13 mouse cellular contexts compared by ENCODE assay signal in the genomic region with DNA sequence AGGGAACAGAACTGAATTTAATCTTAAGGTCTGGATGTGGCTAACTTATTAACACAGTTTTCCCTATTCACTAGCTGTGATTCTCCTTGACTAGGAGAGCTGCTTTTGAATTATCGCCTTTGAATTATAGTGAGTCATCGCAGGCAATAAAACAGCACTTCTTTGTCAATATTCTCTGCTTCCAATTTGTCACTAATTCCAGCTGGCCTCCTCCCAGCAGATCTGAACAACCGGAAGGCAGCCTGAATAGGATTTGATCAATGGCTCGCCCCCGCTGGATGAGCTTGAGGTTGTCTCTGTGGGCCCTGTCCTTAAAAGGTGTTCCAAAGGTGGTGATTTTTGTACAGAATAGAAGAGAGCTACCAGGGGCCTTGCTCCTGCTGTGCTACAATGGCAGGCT. TPM values are rescaled to one million over a fixed set of nuclear protein-coding genes. Genes with fewer than 3 reads are reported as not detected.
A peak's percentile ranks its signal among the peaks of the same experiment; 100 is the strongest.
DNase-seq lines count a peak whose midpoint lies in the region; ATAC-seq and TF ChIP-seq lines count a peak whose summit lies in the region.
"Had no signal": no experiment of that assay in that cellular context is flagged by ENCODE, and none has a peak within 500 bp of the region (broad histone marks: within the 10 kb centered on the region; RNA-seq: fewer than 3 reads in every experiment).

No protein-coding gene starts in this region.

- H3K4me2 ChIP-seq in forebrain, embryonic 14.5 days (ENCODE audit: low read length), result no peak overlapping the region
- H3K4me2 ChIP-seq: heart, embryonic 12.5 days had no signal

- H3K4me3 ChIP-seq in E14TG2a.4 (replicated peaks; ENCODE audit: low read length), result peak overlapping the region; percentile 24; the same call in 1 of the 2 replicates
- no peak overlapping the region for H3K4me3 ChIP-seq in forebrain, embryonic 14.5 days (ENCODE audit: low read depth, low read length)
- H3K4me3 ChIP-seq: erythroblast, embryonic 14.5 days; heart, embryonic 12.5 days had no signal

- WGBS in forebrain, embryonic 14.5 days, result 43% methylated on average over 5 of the region's 5 CpGs

- TF ChIP-seq CTCF in E14TG2a.4 (conservative IDR thresholded peaks at IDR 0.05; ENCODE audit: low read length), result no peak

- H3K9me3 ChIP-seq in E14TG2a.4 (ENCODE audit: low read length), result no peaks in the 10 kb centered on the region
- no peaks in the 10 kb centered on the region for H3K9me3 ChIP-seq in forebrain, embryonic 14.5 days (replicated peaks; ENCODE audit: control insufficient read depth, low read length)
- H3K9me3 ChIP-seq: heart, embryonic 12.5 days had no signal

- H3K36me3 ChIP-seq in E14TG2a.4 (ENCODE audit: insufficient read depth, low read length), result no peaks in the 10 kb centered on the region
- no peaks in the 10 kb centered on the region for H3K36me3 ChIP-seq in forebrain, embryonic 14.5 days (ENCODE audit: control insufficient read depth, insufficient read depth, low read length)
- H3K36me3 ChIP-seq: heart, embryonic 12.5 days had no signal

- DNase-seq in adrenal gland, adult 2 months, result peak; percentile 11
- no peak for DNase-seq in adrenal gland, postnatal 36 days
- DNase-seq in forebrain, embryonic 14.5 days (ENCODE audit: low spot score), result peak; percentile 33
- DNase-seq in layer of hippocampus, postnatal 36 days, result peak; percentile 25 to 29
- no peak for DNase-seq in left cerebral cortex, adult 18-20 months (ENCODE audit: low spot score in 2 of 2)
- DNase-seq in frontal cortex, postnatal 10 days (ENCODE audit: low spot score in 2 of 2), result no peak
- no peak for DNase-seq in cerebellum, postnatal 36 days
- DNase-seq: lung, postnatal 14 days; spleen, adult 18-20 months had no signal

- H3K4me1 ChIP-seq in E14TG2a.4 (replicated peaks; ENCODE audit: low read depth, low read length), result peaks cover 18% of the 10 kb centered on the region
- no peaks in the 10 kb centered on the region for H3K4me1 ChIP-seq in forebrain, embryonic 14.5 days (ENCODE audit: control insufficient read depth, insufficient read depth, low read length)

- no peak for ATAC-seq in forebrain, embryonic 14.5 days
- ATAC-seq: intestine, embryonic 16.5 days had no signal

- H3K9ac ChIP-seq in forebrain, embryonic 14.5 days (ENCODE audit: low read length), result no peak overlapping the region
- H3K9ac ChIP-seq: heart, embryonic 12.5 days had no signal

- no peaks in the 10 kb centered on the region for H3K27me3 ChIP-seq in E14TG2a.4 (ENCODE audit: insufficient read depth, low read length)
- H3K27me3 ChIP-seq in forebrain, embryonic 14.5 days (replicated peaks; ENCODE audit: control insufficient read depth, insufficient read depth, low read length), result no peaks in the 10 kb centered on the region

- H3K27ac ChIP-seq in forebrain, embryonic 14.5 days (ENCODE audit: low read depth, low read length), result peak overlapping the region; percentile 17; the same call in 1 of the 2 replicates

RNA-seq across cellular contexts. Expression of gene Ercc6l, which starts 9.6 kb away (rescaled TPM):
- total RNA-seq in adrenal gland, adult 2 months (2021), result under 1 TPM; 0.28 to 0.63 TPM
- polyA plus RNA-seq in adrenal gland, adult 2 months (2012; rRNA removed), result not detected in 2 replicates
- total RNA-seq in adrenal gland, postnatal 36 days (2021), result under 1 TPM; 0.63 to 0.89 TPM
- 5.6 and 6.1 TPM in 2 replicates for polyA plus RNA-seq in forebrain, embryonic 14.5 days (2014; fragmentation: Nextera tagmentation; extraction: Ambion mirVana)
- total RNA-seq in layer of hippocampus, postnatal 36 days (2021), result under 1 TPM; 0.13 to 0.17 TPM
- total RNA-seq in left cerebral cortex, adult 18-20 months (2021), result under 1 TPM in 1 of 2 experiments, not detected in 1; 0.14 TPM

RNA-seq across cellular contexts. Expression of gene Rps4x, which starts 22.7 kb away (rescaled TPM):
- total RNA-seq in adrenal gland, adult 2 months (2021), result 1,000 to 10,000 TPM in 1 of 2 experiments, 100 to 1,000 TPM in 1; 708 to 1,084 TPM
- 48.9 and 54.2 TPM in 2 replicates for polyA plus RNA-seq in adrenal gland, adult 2 months (2012; rRNA removed)
- 1,000 to 10,000 TPM in 1 of 2 experiments, 100 to 1,000 TPM in 1; 902 to 1,048 TPM for total RNA-seq in adrenal gland, postnatal 36 days (2021)
- 509 and 682 TPM in 2 replicates for polyA plus RNA-seq in forebrain, embryonic 14.5 days (2014; fragmentation: Nextera tagmentation; extraction: Ambion mirVana)
- total RNA-seq in layer of hippocampus, postnatal 36 days (2021), result 100 to 1,000 TPM; 475 to 493 TPM
- 100 to 1,000 TPM; 447 to 516 TPM for total RNA-seq in left cerebral cortex, adult 18-20 months (2021)

RNA-seq across cellular contexts. Expression of gene Pin4, which starts 47.3 kb away (rescaled TPM):
- total RNA-seq in adrenal gland, adult 2 months (2021), result 10 to 100 TPM; 65.5 to 72.8 TPM
- polyA plus RNA-seq in adrenal gland, adult 2 months (2012; rRNA removed), result not detected in 2 replicates
- 10 to 100 TPM; 58.7 to 59.6 TPM for total RNA-seq in adrenal gland, postnatal 36 days (2021)
- 59.3 and 79.6 TPM in 2 replicates for polyA plus RNA-seq in forebrain, embryonic 14.5 days (2014; fragmentation: Nextera tagmentation; extraction: Ambion mirVana)
- 10 to 100 TPM; 33.5 to 35.8 TPM for total RNA-seq in layer of hippocampus, postnatal 36 days (2021)
- total RNA-seq in left cerebral cortex, adult 18-20 months (2021), result 10 to 100 TPM; 20.3 to 33.4 TPM

Comparison
In these comparisons a context has a peak if more than half of its experiments do, and no peak if none do; other contexts are left out.
1. DNase-seq: peak in adrenal gland, adult 2 months (single experiment), forebrain, embryonic 14.5 days (single experiment) and layer of hippocampus, postnatal 36 days (2 of 2); none in adrenal gland, postnatal 36 days (0 of 2), left cerebral cortex, adult 18-20 months (0 of 2), frontal cortex, postnatal 10 days (0 of 2) and cerebellum, postnatal 36 days (0 of 2).